Mouse (Mus musculus) layer of hippocampus, postnatal 25 days (tissue): ENCODE measurements around the gene Hsp90ab1. TPM values are rescaled to one million over a fixed set of nuclear protein-coding genes. Genes with fewer than 3 reads are reported as not detected.

Experiments used
- DNase-seq, 2 experiments: peaks; one replicate each; pipeline ENCODE4 v3.0.0; 2022; ENCODE audit warnings: mixed read lengths in 2 of 2, low spot score in 1 of 2; ENCODE audit errors: extremely low spot score in 1 of 2
- total RNA-seq, 2 experiments: library from RNA; stranded (reverse); gene quantifications; 2 replicates each; pipeline ENCODE4 v1.2.3; 2021

Gene Hsp90ab1
- total RNA-seq, 2 experiments from 2014 or later: 1,671 to 1,815 TPM

GRCm38 (mm10) chr17:45581567-45581983, 8.5 kb upstream of the Hsp90ab1 start:
- DNase-seq: peak in 1 of 2 experiments; percentile 60

GRCm38 (mm10) chr17:45580958-45581477, 7.9 kb upstream of the Hsp90ab1 start:
- no peak for DNase-seq

GRCm38 (mm10) chr17:45579554-45579953, 6.5 kb upstream of the Hsp90ab1 start:
- DNase-seq: no peak

DNA sequence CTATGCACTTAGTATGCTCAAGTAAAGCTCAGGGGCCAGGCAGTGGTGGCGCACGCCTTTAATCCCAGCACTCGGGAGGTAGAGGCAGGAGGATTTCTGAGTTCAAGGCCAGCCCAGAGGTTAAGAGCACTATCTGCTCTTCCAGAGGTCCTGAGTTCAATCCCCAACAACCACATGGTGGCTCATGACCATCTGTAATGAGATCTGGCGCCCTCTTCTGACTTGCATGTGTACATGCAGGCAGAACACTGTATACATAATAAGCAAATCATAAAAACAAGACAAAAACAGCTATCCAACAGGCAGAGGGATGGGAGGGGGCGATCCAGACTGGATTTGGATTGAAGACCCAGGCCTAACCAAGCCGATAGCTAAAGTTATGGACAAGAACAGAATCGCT, 5.8 kb upstream of the Hsp90ab1 start:
- no peak for DNase-seq

GRCm38 (mm10) chr17:45578242-45578641, 5.2 kb upstream of the Hsp90ab1 start:
- no peak for DNase-seq

GRCm38 (mm10) chr17:45575123-45575897, 2.2 kb upstream of the Hsp90ab1 start:
- DNase-seq: no peak

GRCm38 (mm10) chr17:45574129-45574761, 1.2 kb upstream of the Hsp90ab1 start:
- DNase-seq: peak; percentile 63 to 80

- DNase-seq: peak; percentile 97
These were observed 681 bp upstream of the Hsp90ab1 start for GRCm38 (mm10) chr17:45573780-45574123.

DNA sequence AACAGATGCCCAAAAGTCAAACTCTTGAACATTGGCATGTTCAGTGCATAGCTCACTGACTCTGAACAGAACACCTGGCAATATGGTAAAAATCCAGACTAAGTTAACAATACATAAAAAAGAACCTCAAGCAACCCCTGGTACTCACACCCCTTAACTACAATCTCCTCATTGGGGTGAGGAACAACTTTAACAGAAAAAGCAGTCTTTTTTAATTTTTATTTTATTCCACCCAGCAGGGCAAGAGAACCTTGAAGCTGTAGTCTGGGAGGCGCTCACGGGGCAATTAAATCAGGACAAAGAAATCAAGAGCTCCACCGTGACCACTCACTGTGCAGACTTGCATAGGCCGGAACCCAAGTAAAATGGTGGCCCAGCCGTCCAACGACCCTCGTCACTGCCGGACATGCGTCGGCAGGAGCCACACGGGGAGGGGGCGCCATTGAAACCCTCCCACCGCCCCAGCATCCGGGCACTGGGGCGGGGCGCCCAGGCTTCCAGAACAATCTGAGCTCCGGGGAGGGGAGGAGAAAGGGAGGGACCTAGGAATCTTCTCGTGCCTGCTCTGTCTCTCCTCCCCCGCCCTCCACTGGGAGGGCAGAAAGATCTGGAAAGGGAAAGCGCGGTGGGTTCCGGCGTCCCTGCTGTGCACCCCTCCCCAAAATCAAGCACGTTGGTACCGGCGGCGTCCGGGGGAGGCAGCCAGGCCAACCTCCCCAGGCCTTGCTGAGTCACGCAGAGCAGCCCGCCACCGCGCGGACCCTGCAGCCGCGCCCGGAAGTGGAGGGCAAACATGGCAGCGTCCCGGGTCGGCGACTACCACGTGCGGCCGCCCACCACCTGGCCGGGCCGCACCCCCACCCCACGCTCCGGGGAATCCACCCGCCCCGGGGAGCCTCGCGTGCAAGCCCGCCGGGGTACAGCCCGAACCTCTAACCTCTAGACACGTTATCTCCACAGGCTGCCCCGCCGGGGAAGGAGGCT, 676 bp downstream of the Hsp90ab1 start:
- peak; percentile 55 to 67 for DNase-seq

DNA sequence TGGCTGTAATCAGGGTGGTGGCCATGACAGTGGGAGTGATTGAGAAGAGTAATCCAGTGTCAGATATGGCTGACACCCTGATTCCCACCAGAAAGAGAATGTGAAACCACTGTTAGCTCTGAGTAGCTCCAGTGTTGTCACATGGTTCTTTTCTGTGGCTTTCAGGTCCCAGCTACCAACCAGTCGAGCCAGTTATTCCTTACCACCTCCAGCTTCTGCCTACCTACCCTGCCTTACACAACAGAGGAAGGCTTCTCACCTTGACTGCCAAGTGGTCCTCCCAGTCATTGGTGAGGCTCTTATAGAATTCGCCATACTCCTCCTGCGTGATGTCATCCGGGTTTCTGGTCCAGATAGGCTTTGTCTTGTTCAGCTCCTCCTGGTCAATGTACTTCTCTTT, 3.1 kb downstream of the Hsp90ab1 start:
- no peak for DNase-seq

- no peak for DNase-seq
These were observed 4.1 kb downstream of the Hsp90ab1 start for GRCm38 (mm10) chr17:45568990-45569389.

GRCm38 (mm10) chr17:45567162-45567601, 5.9 kb downstream of the Hsp90ab1 start:
- no peak for DNase-seq

GRCm38 (mm10) chr17:45566360-45567161, 6.5 kb downstream of the Hsp90ab1 start:
- no peak for DNase-seq

DNA sequence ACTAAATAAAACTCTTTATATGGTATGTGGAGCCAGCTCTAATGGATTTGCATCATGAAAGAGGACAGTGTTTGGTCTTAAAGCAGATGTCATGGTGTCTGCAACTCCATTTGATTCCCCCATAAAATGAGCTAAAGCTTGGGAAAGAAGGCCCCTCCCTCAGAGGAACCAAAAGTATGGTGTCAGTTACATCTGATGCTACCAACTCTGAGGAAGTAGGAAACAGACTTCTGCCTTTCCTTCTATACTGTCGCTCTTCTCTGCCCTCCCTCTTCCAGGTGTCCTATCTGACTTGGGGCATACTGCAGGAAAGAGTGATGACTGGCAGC, 7.1 kb downstream of the Hsp90ab1 start:
- DNase-seq: no peak

GRCm38 (mm10) chr17:45565103-45565502, 8.0 kb downstream of the Hsp90ab1 start:
- DNase-seq: no peak

- no peak for DNase-seq
These were observed 8.5 kb downstream of the Hsp90ab1 start for GRCm38 (mm10) chr17:45564531-45565084.

- DNase-seq: peak; percentile 83 to 88
These were observed 9.2 kb downstream of the Hsp90ab1 start, which contains the start of gene Slc35b2 for GRCm38 (mm10) chr17:45563655-45564530. Slc35b2 (plus strand) TSS chr17:45563874.

GRCm38 (mm10) chr17:45563216-45563615, 9.9 kb downstream of the Hsp90ab1 start:
- no peak for DNase-seq
